Mouse (Mus musculus) intestine, embryonic 15.5 days (tissue): ENCODE data around the gene Timm8b. TPM values are rescaled to one million over a fixed set of nuclear protein-coding genes. Genes with fewer than 3 reads are reported as not detected.

Experiments
- ATAC-seq: fragments of 200-750 bp; cut with Nextera tagmentation; 2 replicates; pipeline ENCODE4 v1.8.0; 2017; ENCODE audit warnings: moderate TSS enrichment, moderate library complexity
- H3K27ac ChIP-seq: fragments of 300-500 bp; sonication (generic); 2 replicates; pipeline ENCODE4 v1.5.1; 2015; ENCODE audit warnings: mild to moderate bottlenecking, inconsistent platforms
- H3K27me3 ChIP-seq: fragments of 300-500 bp; sonication (generic); replicated peaks from 2 replicates; pipeline ENCODE4 v1.6.1; 2015; ENCODE audit warnings: inconsistent platforms
- H3K36me3 ChIP-seq: fragments of 300-500 bp; sonication (generic); 2 replicates; pipeline ENCODE4 v1.6.1; 2015; ENCODE audit warnings: inconsistent platforms
- H3K4me1 ChIP-seq: fragments of 300-500 bp; sonication (generic); replicated peaks from 2 replicates; pipeline ENCODE4 v1.6.1; 2015; ENCODE audit warnings: inconsistent platforms
- H3K4me2 ChIP-seq: fragments of 300-500 bp; sonication (generic); replicated peaks from 2 replicates; pipeline ENCODE4 v1.6.1; 2015; ENCODE audit warnings: mild to moderate bottlenecking, inconsistent platforms
- H3K4me3 ChIP-seq: fragments of 300-500 bp; sonication (generic); replicated peaks from 2 replicates; pipeline ENCODE4 v1.5.1; 2015; ENCODE audit warnings: inconsistent platforms
- H3K9ac ChIP-seq: fragments of 300-500 bp; sonication (generic); 2 replicates; pipeline ENCODE4 v1.6.1; 2015; ENCODE audit warnings: inconsistent platforms
- H3K9me3 ChIP-seq: fragments of 300-500 bp; sonication (generic); 2 replicates; pipeline ENCODE4 v1.6.1; 2016; ENCODE audit warnings: inconsistent platforms
- WGBS: fragments of 180-500 bp; shearing (Covaris S2); methylation state at CpG from one replicate; pipeline ENCODE4 v1.1.7; 2015; 5-methylcytosine and 5-hydroxymethylcytosine counted together
- polyA plus RNA-seq: library from polyadenylated mRNA; unstranded; fragments of >200 nt; fragmentation: Nextera tagmentation; extraction: Ambion mirVana; gene quantifications from 2 replicates; pipeline ENCODE4 v1.2.1, GENCODE M21; 2015

The Timm8b gene
- polyA plus RNA-seq: 314 TPM in 2 replicates

DNA sequence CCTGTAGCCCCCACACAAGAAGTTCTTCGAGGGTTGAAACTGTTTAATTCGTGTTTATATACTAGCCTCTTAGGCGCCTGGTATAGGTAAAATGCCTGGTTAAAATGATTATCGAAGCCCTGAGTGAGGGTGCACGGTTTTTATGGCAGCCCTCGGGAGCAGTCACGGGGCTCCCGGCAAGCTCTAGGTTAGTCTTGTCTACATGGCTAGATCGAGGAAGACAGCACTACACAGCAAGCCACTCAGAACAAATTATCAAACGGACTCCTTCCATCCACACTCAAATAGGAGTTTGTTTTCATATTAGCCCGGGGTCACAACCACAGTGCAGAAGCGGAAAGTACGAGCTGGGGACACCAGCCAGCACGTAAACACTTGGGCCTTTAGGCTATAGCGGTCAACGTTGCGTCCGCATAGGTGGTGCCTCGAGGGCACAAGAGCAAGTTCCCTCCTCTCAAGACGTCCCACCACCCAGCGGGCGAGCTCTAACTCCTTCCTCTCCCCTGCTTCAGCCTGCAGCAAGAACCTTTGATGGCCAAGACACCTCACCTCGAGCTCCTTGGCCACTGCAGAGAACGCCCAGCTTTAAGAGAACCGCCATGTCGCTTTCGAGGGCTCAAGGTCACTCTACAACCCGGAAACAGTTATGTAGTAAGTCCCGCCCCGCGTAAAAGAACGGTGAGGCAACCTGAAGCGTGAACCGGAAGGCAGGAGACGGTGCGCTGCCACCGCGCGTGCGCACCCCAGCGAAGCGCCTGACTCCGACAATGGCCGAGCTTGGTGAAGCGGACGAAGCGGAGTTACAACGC, at the start of gene Timm8b, which contains the start of gene Sdhd:
TSS of gene Timm8b (plus strand) at position 722 of the 809 bp plus-strand sequence.
TSS of gene Sdhd (minus strand) at position 624 of the 809 bp plus-strand sequence.
- Histone ChIP-seq H3K27ac (peak within 1 kb of the TSS; percentile 87), H3K9ac (peak within 1 kb of the TSS; percentile 86), H3K27me3 (no peaks in the 10 kb centered on the region), H3K9me3 (no peaks in the 10 kb centered on the region), H3K36me3 (peaks cover 12% of the 10 kb centered on the region), H3K4me2 (peak within 1 kb of the TSS; percentile 61), H3K4me3 (peak within 1 kb of the TSS; percentile 70), H3K4me1 (peaks cover 10% of the 10 kb centered on the region)
- WGBS: under 1% methylated on average over 48 of the region's 48 CpGs
- ATAC-seq: peak; percentile 98

DNA sequence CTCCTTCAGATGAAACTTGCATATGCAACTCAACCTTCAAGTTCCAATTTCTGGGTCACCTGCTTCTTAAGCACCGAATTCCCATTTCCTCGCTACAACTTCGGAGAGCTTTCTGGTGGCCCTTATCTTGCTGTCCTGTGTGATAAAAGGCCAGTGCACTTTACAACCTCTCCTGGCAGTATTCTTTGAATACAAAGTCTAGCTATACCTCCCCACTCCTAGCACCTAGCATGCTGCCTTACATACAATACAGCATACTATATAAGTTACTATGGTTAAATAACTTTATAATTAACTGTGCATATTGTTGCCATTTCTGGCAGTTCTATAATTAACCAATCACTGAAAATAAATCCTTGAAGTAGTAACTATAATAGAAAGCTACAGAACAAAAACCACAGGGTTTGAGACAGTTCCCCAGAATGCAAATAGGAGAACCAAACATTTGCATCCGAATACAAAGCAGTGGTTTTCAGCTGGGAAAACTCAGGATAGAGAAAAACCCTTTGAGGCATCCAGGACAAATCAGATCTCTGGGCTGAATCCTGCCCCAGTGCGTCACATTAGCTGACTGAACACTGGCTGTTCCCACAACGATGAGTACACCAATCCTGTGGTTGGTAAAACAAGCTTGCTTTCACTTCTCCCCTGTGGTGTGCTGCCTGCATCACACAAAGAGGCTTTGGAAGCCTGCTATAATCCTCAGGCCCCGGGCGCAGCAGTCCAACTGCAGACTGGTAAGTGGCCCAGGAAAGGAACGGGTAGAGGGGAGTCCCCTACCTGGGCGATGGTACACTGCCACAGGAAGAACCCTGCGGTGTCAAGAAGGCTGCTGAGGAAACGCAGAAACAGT, 49.2 kb upstream of the Timm8b start, which contains the start of gene Il18:
TSS of gene Il18 (plus strand) at position 587 of the 853 bp plus-strand sequence.
- 24% methylated on average over 12 of the region's 12 CpGs for WGBS
- Histone ChIP-seq H3K4me3 (peak within 1 kb of the TSS; percentile 7; the same call in 1 of the 2 replicates), H3K9ac (no peak within 1 kb of the TSS), H3K4me2 (peak within 1 kb of the TSS; percentile 49), H3K9me3 (no peaks in the 10 kb centered on the region), H3K27me3 (no peaks in the 10 kb centered on the region), H3K36me3 (no peaks in the 10 kb centered on the region), H3K4me1 (0 out of 2 replicates have a peak, but pooled peaks cover 2% of the 10 kb centered on the region), H3K27ac (peak within 1 kb of the TSS; percentile 66)
- peak; percentile 95 for ATAC-seq

DNA sequence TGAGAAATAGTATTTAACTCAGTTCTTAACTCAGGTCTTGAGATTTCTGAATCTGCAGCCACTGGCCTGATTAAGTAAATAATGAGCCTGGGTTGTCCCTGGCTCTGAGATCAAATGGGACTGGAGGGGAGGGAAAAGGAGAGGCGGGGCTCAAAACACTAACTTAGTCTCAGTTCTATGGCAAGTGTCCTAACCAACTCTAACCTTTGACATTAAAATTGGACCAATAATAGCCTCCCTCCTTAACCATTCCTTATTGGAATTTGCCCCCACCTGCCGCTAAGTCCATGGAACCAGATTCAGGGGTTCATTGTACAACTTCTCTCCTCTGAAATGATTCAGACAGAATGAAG, 48.6 kb upstream of the Timm8b start, which contains the start of gene Bco2:
TSS of gene Bco2 (minus strand) at position 88 of the 353 bp plus-strand sequence.
- H3K27me3 ChIP-seq: no peaks in the 10 kb centered on the region
- 40% methylated on average over 2 of the region's 2 CpGs for WGBS
- H3K9me3 ChIP-seq: no peaks in the 10 kb centered on the region
- peak within 1 kb of the TSS; percentile 49 for H3K4me2 ChIP-seq
- peak within 1 kb of the TSS; percentile 7; the same call in 1 of the 2 replicates for H3K4me3 ChIP-seq
- H3K36me3 ChIP-seq: no peaks in the 10 kb centered on the region
- H3K9ac ChIP-seq: no peak within 1 kb of the TSS
- H3K4me1 ChIP-seq: 0 out of 2 replicates have a peak, but pooled peaks cover 2% of the 10 kb centered on the region
- ATAC-seq: peak; percentile 72
- peak within 1 kb of the TSS; percentile 66 for H3K27ac ChIP-seq

- H3K36me3 ChIP-seq: no peaks in the 10 kb centered on the region
- H3K27me3 ChIP-seq: no peaks in the 10 kb centered on the region
- no peak within 1 kb of the TSS for H3K4me2 ChIP-seq
- no peaks in the 10 kb centered on the region for H3K9me3 ChIP-seq
- ATAC-seq: peak; percentile 88
- H3K9ac ChIP-seq: no peak within 1 kb of the TSS
- H3K27ac ChIP-seq: 0 out of 2 replicates have a peak within 1 kb of the TSS, but pooled peaks have one; percentile 6
- 86% methylated on average over 38 of the region's 38 CpGs for WGBS
- no peak within 1 kb of the TSS for H3K4me3 ChIP-seq
- no peaks in the 10 kb centered on the region for H3K4me1 ChIP-seq
These were observed 42.4 kb upstream of the Timm8b start, which contains the start of gene Tex12 for GRCm38 (mm10) chr9:50561145-50561917. Tex12 (minus strand) TSS chr9:50561325.

DNA sequence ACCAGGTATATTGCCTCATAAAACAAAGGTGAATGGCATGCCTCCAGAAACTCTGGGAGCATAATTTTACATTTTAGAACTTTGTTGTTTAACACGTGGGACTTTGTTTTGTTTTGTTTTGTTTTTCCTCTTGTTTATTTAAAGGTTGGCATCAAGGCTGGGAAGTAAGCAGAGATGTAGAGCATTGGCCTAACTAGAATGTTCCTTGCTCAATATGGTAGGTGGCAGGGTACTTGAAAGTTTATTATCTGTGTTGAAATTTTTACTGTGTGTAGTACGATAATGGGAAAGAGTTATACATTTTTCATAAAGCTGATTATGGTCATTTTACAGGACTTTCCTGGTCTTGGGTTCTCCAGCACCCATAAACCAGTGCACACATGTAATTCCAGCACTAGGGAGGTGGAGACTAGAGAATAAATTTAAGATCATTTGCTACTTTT, 41.8 kb upstream of the Timm8b start:
- Histone ChIP-seq H3K4me3 (no peak overlapping the region), H3K9ac (no peak overlapping the region), H3K4me1 (no peaks in the 10 kb centered on the region), H3K4me2 (no peak overlapping the region), H3K27ac (no peak overlapping the region), H3K36me3 (no peaks in the 10 kb centered on the region), H3K9me3 (no peaks in the 10 kb centered on the region), H3K27me3 (no peaks in the 10 kb centered on the region)
- WGBS: 69% methylated on average over 2 of the region's 2 CpGs
- ATAC-seq: peak; percentile 66

DNA sequence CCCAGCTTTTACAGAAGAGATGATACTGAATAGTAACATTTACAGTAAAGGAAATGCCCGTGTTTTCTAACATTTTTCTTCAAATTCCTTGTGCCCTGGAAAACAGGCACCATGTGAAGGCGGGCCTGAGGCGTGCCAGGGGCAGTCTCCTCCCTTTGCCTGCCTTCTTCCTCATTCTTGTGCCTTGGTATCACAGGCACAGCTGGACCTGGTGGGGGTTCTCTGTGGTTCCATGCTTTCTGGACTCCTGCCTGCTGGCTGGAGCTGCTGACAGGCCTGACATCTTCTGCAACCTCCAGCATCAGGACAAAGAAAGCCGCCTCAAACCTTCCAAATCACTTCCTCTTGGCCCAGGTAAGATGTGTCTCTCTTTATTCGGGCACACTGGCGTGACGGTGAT, 38.5 kb upstream of the Timm8b start:
- WGBS: 77% methylated on average over 7 of the region's 7 CpGs
- H3K4me2 ChIP-seq: no peak overlapping the region
- H3K9me3 ChIP-seq: no peaks in the 10 kb centered on the region

GRCm38 (mm10) chr9:50565940-50566339, 37.8 kb upstream of the Timm8b start:
- Histone ChIP-seq H3K4me1 (no peaks in the 10 kb centered on the region), H3K27ac (no peak overlapping the region), H3K36me3 (no peaks in the 10 kb centered on the region)

More for the DNA sequence above, 38.5 kb upstream of the Timm8b start:
- Histone ChIP-seq H3K4me3 (no peak overlapping the region), H3K27me3 (no peaks in the 10 kb centered on the region), H3K36me3 (no peaks in the 10 kb centered on the region), H3K9ac (no peak overlapping the region), H3K4me1 (no peaks in the 10 kb centered on the region), H3K27ac (no peak overlapping the region)
- no peak for ATAC-seq

DNA sequence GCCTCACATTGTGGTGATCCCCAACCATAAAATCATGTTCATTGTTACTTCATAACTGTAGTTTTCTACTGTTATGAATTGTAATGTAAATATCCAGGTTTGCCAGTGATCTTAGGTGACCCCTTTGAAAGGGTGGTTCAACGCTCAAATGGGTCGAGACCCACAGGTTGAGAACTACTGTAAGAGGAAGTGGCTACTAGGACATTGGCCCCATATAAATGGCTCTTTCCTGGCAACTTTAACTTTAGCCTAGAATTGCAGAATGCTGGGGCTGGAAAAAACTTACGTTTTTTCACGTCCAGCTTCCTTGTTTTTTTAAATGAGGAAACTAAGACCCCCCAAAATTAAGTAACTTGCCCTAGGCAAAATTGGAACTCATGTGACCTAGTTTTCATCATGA, 36.3 kb upstream of the Timm8b start:
- Histone ChIP-seq H3K27me3 (no peaks in the 10 kb centered on the region), H3K4me3 (no peak overlapping the region), H3K9me3 (no peaks in the 10 kb centered on the region), H3K4me1 (no peaks in the 10 kb centered on the region), H3K27ac (no peak overlapping the region), H3K4me2 (no peak overlapping the region), H3K36me3 (no peaks in the 10 kb centered on the region), H3K9ac (no peak overlapping the region)
- WGBS: 84% methylated on average over 4 of the region's 4 CpGs
- ATAC-seq: no peak

More at GRCm38 (mm10) chr9:50565940-50566339, 37.8 kb upstream of the Timm8b start:
- ATAC-seq: no peak
- H3K4me2 ChIP-seq: no peak overlapping the region
- WGBS: 48% methylated on average over 4 of the region's 4 CpGs
- no peaks in the 10 kb centered on the region for H3K9me3 ChIP-seq
- no peaks in the 10 kb centered on the region for H3K27me3 ChIP-seq
- no peak overlapping the region for H3K9ac ChIP-seq
- H3K4me3 ChIP-seq: no peak overlapping the region

- H3K4me1 ChIP-seq: no peaks in the 10 kb centered on the region
- no peaks in the 10 kb centered on the region for H3K36me3 ChIP-seq
- no peaks in the 10 kb centered on the region for H3K27me3 ChIP-seq
- ATAC-seq: no peak
- H3K4me3 ChIP-seq: no peak overlapping the region
- no peak overlapping the region for H3K4me2 ChIP-seq
- H3K9me3 ChIP-seq: no peaks in the 10 kb centered on the region
- no peak overlapping the region for H3K27ac ChIP-seq
- H3K9ac ChIP-seq: no peak overlapping the region
- 83% methylated on average over 2 of the region's 2 CpGs for WGBS
These were observed 35.8 kb upstream of the Timm8b start for GRCm38 (mm10) chr9:50567881-50568280.

DNA sequence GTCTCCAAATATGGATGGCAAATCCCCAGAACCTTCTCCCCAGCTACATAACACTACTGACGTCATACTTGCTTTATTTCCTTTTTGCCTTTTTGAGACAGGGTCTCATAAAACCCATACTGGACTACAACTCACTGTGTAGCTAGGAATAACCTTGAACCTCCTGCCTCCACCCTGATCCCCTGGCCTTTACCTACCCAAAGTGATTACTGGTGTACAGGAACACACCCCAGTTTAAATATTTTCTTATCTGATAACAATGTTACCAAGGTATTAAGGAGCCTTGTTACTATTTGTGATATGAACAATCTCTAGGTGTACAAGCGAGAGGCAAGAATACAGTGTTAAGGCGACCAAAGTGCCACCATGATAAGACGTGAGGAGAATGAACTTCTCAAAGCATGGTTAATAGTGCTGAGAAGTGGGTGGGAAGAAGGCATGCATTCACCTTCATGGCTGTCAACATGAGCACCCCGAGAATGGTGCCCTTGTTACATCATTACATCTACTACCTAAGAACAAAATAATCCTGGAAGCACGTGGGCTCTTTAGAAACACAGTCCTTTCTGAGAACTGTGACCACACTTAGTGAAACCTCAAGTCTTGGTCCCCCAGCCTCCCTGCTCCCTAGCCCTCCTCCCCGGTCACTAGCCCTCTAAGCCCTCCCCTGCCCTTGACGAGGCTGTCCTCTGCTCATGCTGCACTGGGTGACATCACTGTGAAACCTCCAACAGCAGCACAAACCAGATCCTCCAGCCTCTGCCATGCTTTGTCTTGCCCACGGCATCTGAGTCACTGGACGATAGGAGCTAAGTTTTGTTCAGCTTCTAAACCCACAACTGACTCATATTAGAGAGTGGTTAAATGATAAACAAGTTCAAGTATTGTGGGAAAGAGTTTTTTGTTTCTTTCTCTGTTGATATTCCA, 33.8 kb upstream of the Timm8b start:
- Histone ChIP-seq H3K9ac (no peak overlapping the region), H3K9me3 (no peaks in the 10 kb centered on the region), H3K36me3 (no peaks in the 10 kb centered on the region), H3K27me3 (no peaks in the 10 kb centered on the region), H3K4me2 (no peak overlapping the region), H3K4me1 (no peaks in the 10 kb centered on the region), H3K4me3 (no peak overlapping the region), H3K27ac (no peak overlapping the region)
- peak; percentile 59; the same call in 1 of the 2 replicates for ATAC-seq
- 62% methylated on average over 10 of the region's 10 CpGs for WGBS

DNA sequence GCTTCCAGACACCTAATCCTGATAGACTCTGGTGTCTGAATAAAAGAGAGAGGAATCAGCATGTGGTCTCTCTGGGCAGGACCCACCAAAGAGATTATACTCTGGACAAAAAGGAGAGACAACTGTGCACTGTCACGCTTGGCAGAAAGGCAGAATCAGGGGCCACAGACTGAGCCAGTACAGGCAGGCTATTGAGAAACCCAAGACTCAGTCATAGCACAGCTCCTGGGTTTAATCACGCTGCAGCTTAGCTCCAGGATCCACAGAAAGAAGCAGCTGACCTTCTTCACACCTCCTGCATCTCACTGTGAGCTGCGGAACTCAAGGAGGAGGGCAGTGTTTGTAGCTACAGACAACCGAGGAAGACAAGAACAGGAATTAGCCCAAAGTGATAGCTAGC, 23.3 kb upstream of the Timm8b start:
- Histone ChIP-seq H3K9ac (no peak overlapping the region), H3K9me3 (no peaks in the 10 kb centered on the region), H3K4me3 (no peak overlapping the region), H3K4me1 (no peaks in the 10 kb centered on the region), H3K27ac (no peak overlapping the region), H3K4me2 (no peak overlapping the region), H3K36me3 (no peaks in the 10 kb centered on the region), H3K27me3 (no peaks in the 10 kb centered on the region)
- no peak for ATAC-seq
- WGBS: 41% methylated on average over 4 of the region's 4 CpGs
